Mouse (Mus musculus): ENCODE measurements around the gene P3h1. TPM values are rescaled to one million over a fixed set of nuclear protein-coding genes. Genes with fewer than 3 reads are reported as not detected.
A peak's percentile ranks its signal among the peaks of the same experiment; 100 is the strongest.

Gene P3h1
- 10.2 and 11.1 TPM in 2 replicates for polyA plus RNA-seq (2015; fragmentation: Nextera tagmentation; extraction: Ambion mirVana)

DNA sequence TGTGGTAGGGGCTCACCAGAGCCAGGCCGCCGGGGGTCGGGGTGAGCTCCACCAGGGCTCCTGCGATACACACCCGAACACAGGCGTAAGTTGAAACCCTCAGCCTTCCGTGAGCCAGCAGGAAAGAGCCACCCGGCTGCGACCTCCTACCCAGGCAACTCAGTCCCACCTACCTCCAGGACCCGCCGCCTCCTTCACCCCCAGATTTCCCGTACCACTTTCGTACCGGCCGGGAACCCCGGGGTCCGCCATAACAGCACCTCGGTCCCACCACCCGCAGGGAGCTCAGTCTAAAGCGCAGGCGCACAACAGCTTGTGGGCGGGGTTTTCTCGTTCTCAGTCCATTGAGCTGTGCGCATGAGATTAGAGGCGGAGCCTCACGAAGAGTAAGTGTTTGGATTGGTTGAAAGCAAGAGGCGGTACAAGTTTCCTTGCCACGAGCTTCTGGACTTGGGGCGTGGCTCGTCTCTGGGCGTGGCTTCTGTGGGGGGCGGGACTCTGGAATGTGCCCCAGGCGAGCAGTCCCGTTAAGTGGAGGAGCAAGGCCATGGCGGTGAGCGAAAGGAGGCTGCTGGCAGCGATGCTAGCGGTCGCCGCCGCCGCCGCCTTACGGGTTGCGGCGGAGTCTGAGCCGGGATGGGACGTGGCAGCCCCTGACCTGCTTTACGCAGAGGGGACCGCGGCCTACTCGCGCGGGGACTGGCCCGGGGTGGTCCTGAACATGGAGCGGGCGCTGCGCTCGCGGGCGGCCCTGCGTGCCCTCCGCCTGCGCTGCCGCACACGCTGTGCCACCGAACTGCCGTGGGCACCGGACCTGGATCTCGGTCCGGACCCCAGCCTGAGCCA lies at the start of gene P3h1, which contains the start of gene AU022252:
P3h1 (plus strand) TSS at position 506 of the 846 bp plus-strand sequence.
AU022252 (minus strand) TSS at position 303 of the 846 bp plus-strand sequence.
- WGBS: under 1% methylated on average over 55 of the region's 71 CpGs
- Histone ChIP-seq H3K9ac (peak within 1 kb of the TSS; percentile 66), H3K27ac (peak within 1 kb of the TSS; percentile 52), H3K4me2 (peak within 1 kb of the TSS; percentile 77), H3K27me3 (replicated peaks) (no peaks in the 10 kb centered on the region), H3K4me3 (peak within 1 kb of the TSS; percentile 58), H3K9me3 (no peaks in the 10 kb centered on the region), H3K4me1 (peaks cover 16% of the 10 kb centered on the region), H3K36me3 (replicated peaks) (peaks cover 10% of the 10 kb centered on the region; the same call in 1 of the 2 replicates)
- ATAC-seq (replicated peaks): peak; percentile 96

- 48% methylated on average over 1 of the region's 1 CpGs for WGBS
- ATAC-seq (replicated peaks): no peak
- Histone ChIP-seq H3K27me3 (replicated peaks) (no peaks in the 10 kb centered on the region; the same call in 1 of the 2 replicates), H3K27ac (no peak overlapping the region), H3K4me1 (no peaks in the 10 kb centered on the region), H3K4me3 (no peak overlapping the region), H3K9ac (no peak overlapping the region), H3K36me3 (replicated peaks) (no peaks in the 10 kb centered on the region), H3K9me3 (no peaks in the 10 kb centered on the region), H3K4me2 (no peak overlapping the region)
Observed at GRCm38 (mm10) chr4:119183525-119183924, 49.2 kb upstream of the P3h1 start.

GRCm38 (mm10) chr4:119185771-119186170 lies 46.9 kb upstream of the P3h1 start:
- no peaks in the 10 kb centered on the region; the same call in 1 of the 2 replicates for H3K27me3 ChIP-seq (replicated peaks)
- H3K36me3 ChIP-seq (replicated peaks): no peaks in the 10 kb centered on the region
- no peaks in the 10 kb centered on the region for H3K9me3 ChIP-seq
- no peak overlapping the region for H3K27ac ChIP-seq
- H3K4me3 ChIP-seq: no peak overlapping the region
- H3K4me1 ChIP-seq: no peaks in the 10 kb centered on the region
- H3K9ac ChIP-seq: no peak overlapping the region
- WGBS: 86% methylated on average over 4 of the region's 4 CpGs
- ATAC-seq (replicated peaks): no peak
- H3K4me2 ChIP-seq: no peak overlapping the region

DNA sequence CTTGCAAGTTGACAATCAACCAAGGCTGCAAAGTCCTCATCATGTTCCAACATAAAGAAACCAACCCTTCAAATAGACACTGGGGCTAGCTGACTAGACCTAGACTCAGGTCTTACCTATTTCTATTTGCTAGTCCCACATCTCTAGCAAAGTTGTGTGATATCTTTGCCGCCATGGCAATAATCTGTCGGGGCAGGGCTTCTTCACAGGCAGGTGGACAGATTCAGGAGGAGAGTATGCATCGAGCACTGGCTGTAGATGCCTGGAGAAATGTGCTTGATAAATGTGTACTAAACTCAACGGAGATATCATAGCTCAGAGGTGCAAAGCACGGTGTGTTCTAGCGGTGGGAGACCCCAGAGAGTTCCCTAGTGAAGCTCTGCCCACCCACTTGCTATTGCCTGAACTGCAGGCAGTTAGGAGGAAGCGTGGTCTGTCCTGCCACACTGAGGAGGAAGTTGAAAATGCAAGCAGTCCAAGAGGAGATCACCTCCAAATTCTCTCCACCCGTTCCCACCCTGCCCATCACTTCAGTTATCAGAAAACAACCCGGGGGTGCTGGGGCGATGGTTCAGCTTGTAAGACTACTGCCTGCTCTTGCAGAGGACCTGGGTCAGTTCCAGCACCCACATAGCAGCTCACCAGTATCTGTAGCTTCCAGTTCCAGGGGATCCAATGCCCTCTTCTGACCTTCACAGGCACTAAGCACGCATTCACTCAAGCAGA lies 44.5 kb upstream of the P3h1 start:
- 58% methylated on average over 11 of the region's 11 CpGs for WGBS
- Histone ChIP-seq H3K9me3 (no peaks in the 10 kb centered on the region), H3K27me3 (replicated peaks) (no peaks in the 10 kb centered on the region; the same call in 1 of the 2 replicates)

GRCm38 (mm10) chr4:119189392-119189791 lies 43.3 kb upstream of the P3h1 start:
- 33% methylated on average over 6 of the region's 6 CpGs for WGBS
- Histone ChIP-seq H3K4me1 (no peaks in the 10 kb centered on the region), H3K9ac (no peak overlapping the region), H3K36me3 (replicated peaks) (no peaks in the 10 kb centered on the region), H3K4me2 (no peak overlapping the region), H3K27ac (no peak overlapping the region), H3K4me3 (no peak overlapping the region), H3K9me3 (no peaks in the 10 kb centered on the region), H3K27me3 (replicated peaks) (no peaks in the 10 kb centered on the region; the same call in 1 of the 2 replicates)
- ATAC-seq (replicated peaks): no peak

More for the DNA sequence above, 44.5 kb upstream of the P3h1 start:
- H3K4me3 ChIP-seq: no peak overlapping the region
- H3K4me2 ChIP-seq: no peak overlapping the region
- no peak for ATAC-seq (replicated peaks)
- no peak overlapping the region for H3K9ac ChIP-seq
- H3K4me1 ChIP-seq: no peaks in the 10 kb centered on the region
- H3K36me3 ChIP-seq (replicated peaks): no peaks in the 10 kb centered on the region
- H3K27ac ChIP-seq: no peak overlapping the region

GRCm38 (mm10) chr4:119189864-119190263 lies 42.9 kb upstream of the P3h1 start, which contains the start of gene Ermap:
Gene Ermap, minus strand, starts transcription at chr4:119190011.
- WGBS: 55% methylated on average over 6 of the region's 6 CpGs
- no peak within 1 kb of the TSS for H3K4me3 ChIP-seq
- H3K36me3 ChIP-seq (replicated peaks): no peaks in the 10 kb centered on the region
- H3K27ac ChIP-seq: no peak within 1 kb of the TSS
- no peaks in the 10 kb centered on the region for H3K4me1 ChIP-seq
- ATAC-seq (replicated peaks): no peak
- no peaks in the 10 kb centered on the region for H3K9me3 ChIP-seq
- H3K4me2 ChIP-seq: no peak within 1 kb of the TSS
- H3K27me3 ChIP-seq (replicated peaks): no peaks in the 10 kb centered on the region; the same call in 1 of the 2 replicates
- no peak within 1 kb of the TSS for H3K9ac ChIP-seq

DNA sequence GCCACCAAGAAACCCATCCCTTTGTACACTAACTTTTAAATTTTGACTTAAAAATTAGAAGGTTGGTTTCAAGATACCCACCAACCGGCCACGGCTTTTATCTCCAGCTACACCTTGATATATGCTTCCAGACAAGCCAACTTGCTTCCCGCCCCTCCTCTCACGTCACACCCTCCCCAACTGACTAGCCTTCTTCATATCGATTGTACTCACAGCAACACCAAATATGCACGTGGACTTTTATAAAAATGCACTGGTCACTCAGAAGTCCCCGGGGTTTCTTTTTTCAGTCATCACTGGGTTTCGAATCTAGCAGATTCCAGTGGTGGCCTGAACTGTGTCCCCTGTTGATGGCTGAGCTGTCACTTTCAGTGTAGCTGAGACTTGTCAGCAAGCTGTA lies 42.1 kb upstream of the P3h1 start:
- 81% methylated on average over 8 of the region's 8 CpGs for WGBS
- H3K27ac ChIP-seq: no peak overlapping the region
- no peaks in the 10 kb centered on the region for H3K4me1 ChIP-seq
- ATAC-seq (replicated peaks): no peak
- H3K9ac ChIP-seq: no peak overlapping the region
- no peaks in the 10 kb centered on the region for H3K9me3 ChIP-seq
- H3K36me3 ChIP-seq (replicated peaks): no peaks in the 10 kb centered on the region
- no peak overlapping the region for H3K4me3 ChIP-seq
- H3K27me3 ChIP-seq (replicated peaks): no peaks in the 10 kb centered on the region; the same call in 1 of the 2 replicates
- no peak overlapping the region for H3K4me2 ChIP-seq

DNA sequence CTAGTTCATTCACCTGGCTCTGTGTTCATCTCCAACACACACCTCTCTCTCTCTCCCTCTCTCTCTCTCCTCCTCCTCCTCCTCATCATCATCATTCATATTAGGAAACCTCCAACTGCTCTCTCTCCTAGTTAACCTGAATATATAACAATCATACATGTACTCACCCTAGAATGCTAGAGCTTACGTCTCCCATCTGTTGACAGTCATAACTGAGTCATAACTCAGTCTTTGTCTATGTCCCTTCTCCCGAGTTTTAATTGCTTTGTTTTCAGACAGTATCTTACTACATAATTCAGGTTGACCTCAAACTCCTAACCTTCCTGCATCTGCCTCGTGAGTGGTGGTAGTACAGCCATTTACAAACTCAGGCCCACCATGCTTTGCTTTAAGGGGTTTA lies 41.4 kb upstream of the P3h1 start:
- Histone ChIP-seq H3K4me1 (no peaks in the 10 kb centered on the region), H3K36me3 (replicated peaks) (no peaks in the 10 kb centered on the region), H3K4me2 (no peak overlapping the region), H3K27me3 (replicated peaks) (no peaks in the 10 kb centered on the region; the same call in 1 of the 2 replicates), H3K9ac (no peak overlapping the region), H3K9me3 (no peaks in the 10 kb centered on the region), H3K4me3 (no peak overlapping the region), H3K27ac (no peak overlapping the region)
- no peak for ATAC-seq (replicated peaks)
- 73% methylated on average over 3 of the region's 3 CpGs for WGBS

GRCm38 (mm10) chr4:119192757-119193156 lies 40.0 kb upstream of the P3h1 start:
- no peak for ATAC-seq (replicated peaks)
- WGBS: 85% methylated on average over 4 of the region's 4 CpGs
- Histone ChIP-seq H3K4me1 (peaks cover 9% of the 10 kb centered on the region), H3K27me3 (replicated peaks) (no peaks in the 10 kb centered on the region), H3K27ac (no peak overlapping the region), H3K36me3 (replicated peaks) (no peaks in the 10 kb centered on the region), H3K4me2 (no peak overlapping the region), H3K4me3 (no peak overlapping the region), H3K9me3 (no peaks in the 10 kb centered on the region), H3K9ac (no peak overlapping the region)

GRCm38 (mm10) chr4:119194909-119195581 lies 37.7 kb upstream of the P3h1 start, which contains the start of gene Svbp:
Gene Svbp, plus strand, starts transcription at chr4:119195306.
- peak within 1 kb of the TSS; percentile 58 for H3K4me2 ChIP-seq
- no peaks in the 10 kb centered on the region for H3K9me3 ChIP-seq
- H3K9ac ChIP-seq: peak within 1 kb of the TSS; percentile 61
- peak within 1 kb of the TSS; percentile 56 for H3K4me3 ChIP-seq
- 1% methylated on average over 43 of the region's 47 CpGs for WGBS
- H3K36me3 ChIP-seq (replicated peaks): no peaks in the 10 kb centered on the region
- no peaks in the 10 kb centered on the region for H3K27me3 ChIP-seq (replicated peaks)
- peak within 1 kb of the TSS; percentile 77 for H3K27ac ChIP-seq
- peaks cover 21% of the 10 kb centered on the region for H3K4me1 ChIP-seq
- ATAC-seq (replicated peaks): peak; percentile 89

DNA sequence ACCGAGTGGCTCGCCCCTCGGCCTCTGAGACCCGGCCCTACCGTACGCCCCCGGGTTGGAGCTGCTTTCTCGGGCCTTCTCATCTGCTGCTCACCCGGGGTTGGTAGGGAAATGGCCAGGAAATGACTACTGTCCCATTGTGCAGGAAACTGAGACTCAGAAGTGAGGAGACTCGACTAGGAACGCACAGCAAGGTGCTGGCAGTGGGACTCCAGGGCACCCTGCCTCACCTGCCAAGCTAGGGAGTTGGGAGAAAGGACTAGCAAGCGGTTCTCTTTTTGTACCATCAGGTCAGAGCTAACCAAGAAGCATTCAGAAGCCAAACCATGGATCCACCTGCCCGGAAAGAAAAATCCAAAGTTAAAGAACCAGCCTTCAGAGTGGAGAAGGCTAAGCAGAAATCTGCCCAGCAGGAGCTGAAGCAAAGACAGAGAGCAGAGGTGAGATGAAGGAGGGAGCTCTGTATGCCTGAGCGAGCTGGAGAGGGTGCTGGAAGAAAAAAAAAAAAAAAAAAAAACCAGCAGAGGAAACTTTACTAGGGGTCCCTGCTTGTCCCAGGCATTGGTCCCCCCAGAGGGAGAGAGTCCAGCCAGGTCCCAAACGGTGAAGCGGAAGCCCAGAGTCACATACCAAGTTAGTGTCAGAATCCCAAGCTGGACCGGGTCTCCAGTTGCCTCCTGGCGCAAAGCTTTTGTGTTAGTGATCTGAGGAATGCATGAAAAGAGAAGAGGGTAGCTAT lies 37.0 kb upstream of the P3h1 start:
- H3K4me3 ChIP-seq: peak overlapping the region; percentile 56
- H3K9me3 ChIP-seq: no peaks in the 10 kb centered on the region
- H3K27me3 ChIP-seq (replicated peaks): no peaks in the 10 kb centered on the region
- ATAC-seq (replicated peaks): peak; percentile 7
- H3K27ac ChIP-seq: peak overlapping the region; percentile 77
- H3K4me1 ChIP-seq: peaks cover 21% of the 10 kb centered on the region
- peak overlapping the region; percentile 58 for H3K4me2 ChIP-seq
- H3K36me3 ChIP-seq (replicated peaks): peaks cover under 1% of the 10 kb centered on the region; the same call in 1 of the 2 replicates
- 4% methylated on average over 18 of the region's 18 CpGs for WGBS
- H3K9ac ChIP-seq: peak overlapping the region; percentile 61
